Mouse (Mus musculus) thymus, adult 2 months (tissue): ENCODE data around the gene Pdha1.

Experiments
- CTCF ChIP-seq: fragments of 200-500 bp; IDR thresholded peaks from 2 replicates; pipeline ENCODE4 v1.5.1; 2012; ENCODE audit warnings: mild to moderate bottlenecking, control low read depth, low read length, moderate library complexity, borderline replicate concordance; ENCODE audit not compliant: control insufficient read depth, poor library complexity, insufficient read depth; ENCODE audit errors: extremely low read depth
- POLR2A ChIP-seq: fragments of 200-500 bp; IDR thresholded peaks from 2 replicates; pipeline ENCODE4 v1.6.1; 2012; ENCODE audit warnings: mild to moderate bottlenecking, low read length, control low read depth, moderate library complexity; ENCODE audit not compliant: control insufficient read depth, poor library complexity, insufficient read depth; ENCODE audit errors: extremely low read depth

- TF ChIP-seq CTCF (no peak), POLR2A (no peak)
Observed at GRCm38 (mm10) chrX:160091973-160092372, 46.2 kb downstream of the Pdha1 start.
